Mouse (Mus musculus): Measurements from ENCODE around the gene Nup85. TPM values are rescaled to one million over a fixed set of nuclear protein-coding genes. Genes with fewer than 3 reads are reported as not detected.

Nup85 gene
- total and polyA plus RNA-seq, 3 experiments = 362 to 370 TPM; not detected in 1

DNA sequence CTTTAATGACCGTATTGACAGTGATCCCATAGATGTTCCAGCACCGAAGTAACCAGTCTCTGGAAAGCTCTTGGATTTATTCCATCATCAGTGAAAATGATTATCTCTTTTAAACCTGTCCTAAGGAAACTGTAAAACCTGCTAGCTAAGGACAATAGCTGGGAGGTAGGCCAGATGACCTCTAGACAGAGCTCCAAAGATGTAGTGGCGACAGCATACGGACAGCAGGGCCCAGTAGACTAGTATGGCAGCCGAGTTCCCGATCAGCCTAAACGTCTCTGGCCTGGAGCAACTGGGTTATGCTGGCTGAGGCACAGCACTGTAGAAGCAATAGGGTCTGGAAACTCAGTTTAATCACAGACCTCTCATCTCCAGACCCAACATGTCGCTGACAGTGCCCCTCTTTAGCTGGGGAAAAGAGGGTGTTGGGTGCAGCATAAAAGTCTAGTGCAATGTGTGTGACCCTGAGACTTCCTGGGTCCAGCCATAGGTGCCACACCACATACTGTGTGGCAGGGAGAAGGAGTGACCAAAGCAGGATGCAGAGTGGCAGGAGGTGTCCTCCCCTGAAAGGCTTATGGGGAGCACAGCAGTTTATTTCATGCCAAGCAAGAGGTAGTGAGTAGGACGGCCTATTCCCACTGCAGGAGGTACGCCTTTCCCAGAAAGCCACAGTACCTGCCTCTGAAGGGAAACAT lies 20.3 kb downstream of the Nup85 start:
- peaks cover 0 to 14% of the 10 kb centered on the region in 2 experiments; a peak in 2 of 4 replicates for H3K36me3 ChIP-seq (ENCODE audit: control insufficient read depth in 1 of 2, insufficient read depth in 2 of 2, low read length in 2 of 2)

GRCm38 (mm10) chr11:115585573-115586100 lies 21.4 kb downstream of the Nup85 start:
- Histone ChIP-seq H3K36me3 (ENCODE audit: control insufficient read depth in 1 of 2, insufficient read depth in 2 of 2, low read length in 2 of 2) (peaks cover 0 to 24% of the 10 kb centered on the region in 2 experiments; a peak in 2 of 4 replicates), H3K4me1 (ENCODE audit: control insufficient read depth in 1 of 2, insufficient read depth in 2 of 2, low read length in 2 of 2) (no peaks in the 10 kb centered on the region), H3K9ac (ENCODE audit: control insufficient read depth, low read depth, low read length, poor library complexity, severe bottlenecking) (no peak overlapping the region), H3K79me2 (ENCODE audit: control insufficient read depth, insufficient read depth, low read length, poor library complexity) (no peaks in the 10 kb centered on the region), H3K27me3 (ENCODE audit: control insufficient read depth in 1 of 2, insufficient read depth in 2 of 2, low read length in 2 of 2) (no peaks in the 10 kb centered on the region), H3K27ac (ENCODE audit: control insufficient read depth, low read depth, low read length) (no peak overlapping the region), H3K4me3 (ENCODE audit: control insufficient read depth in 1 of 2, insufficient read depth in 1 of 2, low read depth in 2 of 2, low read length in 2 of 2) (no peak overlapping the region), H3K9me3 (replicated peaks; ENCODE audit: insufficient read depth, low read length) (no peaks in the 10 kb centered on the region)
- 0 out of 2 replicates have a peak, but pooled peaks have one; percentile 0 for TF ChIP-seq POLR2AphosphoS2 (IDR thresholded peaks at IDR 0.05; ENCODE audit: low read length)
- TF ChIP-seq KAT2A (conservative IDR thresholded peaks at IDR 0.05; ENCODE audit: low read depth, low read length) = no peak
- TF ChIP-seq POLR2A (IDR thresholded peaks at IDR 0.05; ENCODE audit: control insufficient read depth in 1 of 2, insufficient read depth in 1 of 2, low read depth in 1 of 2, low read length in 2 of 2, poor library complexity in 1 of 2) = 0 out of 4 replicates have a peak, but pooled peaks of 1 of the 2 experiments have one; percentile 21
- DNase-seq (ENCODE audit: low read depth, low spot score) = no peak

More for the DNA sequence above, 20.3 kb downstream of the Nup85 start:
- Histone ChIP-seq H3K9me3 (replicated peaks; ENCODE audit: insufficient read depth, low read length) (no peaks in the 10 kb centered on the region), H3K79me2 (ENCODE audit: control insufficient read depth, insufficient read depth, low read length, poor library complexity) (no peaks in the 10 kb centered on the region), H3K4me1 (ENCODE audit: control insufficient read depth in 1 of 2, insufficient read depth in 2 of 2, low read length in 2 of 2) (no peaks in the 10 kb centered on the region), H3K4me3 (ENCODE audit: control insufficient read depth in 1 of 2, insufficient read depth in 1 of 2, low read depth in 2 of 2, low read length in 2 of 2) (no peak overlapping the region), H3K9ac (ENCODE audit: control insufficient read depth, low read depth, low read length, poor library complexity, severe bottlenecking) (no peak overlapping the region), H3K27me3 (ENCODE audit: control insufficient read depth in 1 of 2, insufficient read depth in 2 of 2, low read length in 2 of 2) (no peaks in the 10 kb centered on the region), H3K27ac (ENCODE audit: control insufficient read depth, low read depth, low read length) (no peak overlapping the region)
- peak; percentile 74; the same call in 1 of the 2 replicates for TF ChIP-seq POLR2AphosphoS5 (IDR thresholded peaks at IDR 0.05; ENCODE audit: borderline replicate concordance, low read depth, low read length)
- no peak for TF ChIP-seq JUND (IDR thresholded peaks at IDR 0.05; ENCODE audit: low read depth, low read length)
- TF ChIP-seq POLR2A (IDR thresholded peaks at IDR 0.05; ENCODE audit: control insufficient read depth in 1 of 2, insufficient read depth in 1 of 2, low read depth in 1 of 2, low read length in 2 of 2, poor library complexity in 1 of 2) = no peak; a peak in 1 of 4 replicates
- TF ChIP-seq ZMIZ1 (IDR thresholded peaks at IDR 0.05; ENCODE audit: low read depth, low read length) = peak; percentile 75
- no peak for TF ChIP-seq MYC (IDR thresholded peaks at IDR 0.05; ENCODE audit: low read depth, low read length)
- peak; percentile 83 for TF ChIP-seq POLR2AphosphoS2 (IDR thresholded peaks at IDR 0.05; ENCODE audit: low read length)
- DNase-seq (ENCODE audit: low read depth, low spot score) = no peak

GRCm38 (mm10) chr11:115586403-115586802 lies 22.2 kb downstream of the Nup85 start:
- Histone ChIP-seq H3K9me3 (replicated peaks; ENCODE audit: insufficient read depth, low read length) (no peaks in the 10 kb centered on the region), H3K27ac (ENCODE audit: control insufficient read depth, low read depth, low read length) (no peak overlapping the region), H3K79me2 (ENCODE audit: control insufficient read depth, insufficient read depth, low read length, poor library complexity) (no peaks in the 10 kb centered on the region), H3K9ac (ENCODE audit: control insufficient read depth, low read depth, low read length, poor library complexity, severe bottlenecking) (no peak overlapping the region), H3K4me1 (ENCODE audit: control insufficient read depth in 1 of 2, insufficient read depth in 2 of 2, low read length in 2 of 2) (no peaks in the 10 kb centered on the region), H3K27me3 (ENCODE audit: control insufficient read depth in 1 of 2, insufficient read depth in 2 of 2, low read length in 2 of 2) (no peaks in the 10 kb centered on the region), H3K4me3 (ENCODE audit: control insufficient read depth in 1 of 2, insufficient read depth in 1 of 2, low read depth in 2 of 2, low read length in 2 of 2) (no peak overlapping the region), H3K36me3 (ENCODE audit: control insufficient read depth in 1 of 2, insufficient read depth in 2 of 2, low read length in 2 of 2) (peaks cover 0 to 26% of the 10 kb centered on the region in 2 experiments; a peak in 2 of 4 replicates)
- no peak for DNase-seq (ENCODE audit: low read depth, low spot score)
- TF ChIP-seq ETS1 (IDR thresholded peaks at IDR 0.05; ENCODE audit: low read depth, low read length) (no peak), RAD21 (IDR thresholded peaks at IDR 0.05; ENCODE audit: low read depth, low read length) (no peak), MAX (IDR thresholded peaks at IDR 0.05; ENCODE audit: low read length) (no peak), ZC3H11A (IDR thresholded peaks at IDR 0.05; ENCODE audit: low read depth, low read length) (no peak), ZKSCAN1 (IDR thresholded peaks at IDR 0.05; ENCODE audit: low read depth, low read length) (no peak), KAT2A (conservative IDR thresholded peaks at IDR 0.05; ENCODE audit: low read depth, low read length) (no peak), USF1 (IDR thresholded peaks at IDR 0.05; ENCODE audit: low read depth, low read length) (no peak), NELFE (IDR thresholded peaks at IDR 0.05; ENCODE audit: low read depth, low read length) (no peak), MXI1 (IDR thresholded peaks at IDR 0.05; ENCODE audit: low read depth, low read length) (no peak), TBP (IDR thresholded peaks at IDR 0.05; ENCODE audit: low read depth, low read length) (no peak), USF2 (IDR thresholded peaks at IDR 0.05; ENCODE audit: borderline replicate concordance in 1 of 2, insufficient read depth in 1 of 2, low read depth in 1 of 2, low read length in 2 of 2) (no peak), HCFC1 (IDR thresholded peaks at IDR 0.05; ENCODE audit: low read depth, low read length) (no peak), POLR2AphosphoS2 (IDR thresholded peaks at IDR 0.05; ENCODE audit: low read length) (no peak), BHLHE40 (IDR thresholded peaks at IDR 0.05; ENCODE audit: borderline replicate concordance, low read depth, low read length) (no peak)
